Mouse (Mus musculus) gastrocnemius, adult 2 months (tissue): Measurements from ENCODE around the gene Pdlim1. TPM values are rescaled to one million over a fixed set of nuclear protein-coding genes. Genes with fewer than 3 reads are reported as not detected.

ENCODE experiments used
- DNase-seq: peaks from one replicate; pipeline ENCODE4 v3.0.0; 2022
- H3K27ac ChIP-seq: fragments of 200-600 bp; 2 replicates; pipeline ENCODE4 v1.8.1; 2022; ENCODE audit warnings: mild to moderate bottlenecking
- H3K4me3 ChIP-seq: fragments of 200-600 bp; 2 replicates; pipeline ENCODE4 v1.8.1; 2022; ENCODE audit warnings: mild to moderate bottlenecking, moderate library complexity
- CTCF ChIP-seq: fragments of 200-600 bp; IDR thresholded peaks from 2 replicates; pipeline ENCODE4 v1.8.1; 2022; ENCODE audit warnings: antibody characterized with exemption, mild to moderate bottlenecking, moderate library complexity
- intact Hi-C: fragments of 180-260 bp; cut with DNase I; formaldehyde crosslinking; loops from one replicate; pipeline ENCODE4 v1.15.1; 2025
- total RNA-seq, 2 experiments: library from RNA; stranded (reverse); gene quantifications; 2 replicates each; pipeline ENCODE4 v1.2.3; 2021

Gene Pdlim1
- total RNA-seq, 2 experiments from 2014 or later, result 70.8 to 292 TPM

DNA sequence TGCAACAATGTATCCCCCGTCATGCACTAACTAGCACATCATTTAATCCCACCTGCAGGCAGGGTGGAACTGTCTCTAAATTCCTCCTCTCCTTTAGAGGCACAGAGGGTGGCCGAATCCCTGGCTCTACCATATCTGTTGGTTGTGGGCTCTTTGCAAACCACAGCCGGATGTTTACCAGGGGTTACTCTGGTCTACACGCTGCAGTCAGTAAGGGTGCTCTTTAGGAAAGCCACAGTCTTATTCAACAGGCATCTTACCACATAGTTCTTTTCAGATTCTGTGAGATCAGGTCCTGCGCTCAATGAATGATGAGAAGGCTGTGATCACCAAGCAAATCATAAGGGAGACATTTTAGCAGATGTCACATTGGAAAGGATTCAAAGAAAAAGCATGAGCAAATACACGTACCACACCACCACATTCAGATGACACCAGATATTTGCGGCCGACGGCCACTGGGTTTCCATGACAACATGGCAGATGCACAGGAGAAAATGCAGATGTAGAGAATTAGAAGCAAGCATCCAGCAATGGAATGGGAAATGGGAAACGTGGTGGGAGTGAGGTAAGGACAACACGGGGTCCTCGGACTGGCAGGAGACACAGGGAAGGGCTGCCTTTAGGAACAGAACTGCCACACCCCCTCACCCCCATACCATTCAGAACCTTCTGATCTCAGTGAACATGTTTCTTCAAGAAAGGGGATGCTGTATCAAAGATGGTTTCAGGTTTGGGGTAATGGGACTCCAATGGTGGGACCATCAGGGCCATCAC lies 28.5 kb upstream of the Pdlim1 start:
- intact Hi-C loops, result no loop called here
- H3K27ac ChIP-seq, result no peak overlapping the region; the same call in 1 of the 2 replicates
- no peak for DNase-seq
- no peak for TF ChIP-seq CTCF
- H3K4me3 ChIP-seq, result no peak overlapping the region

DNA sequence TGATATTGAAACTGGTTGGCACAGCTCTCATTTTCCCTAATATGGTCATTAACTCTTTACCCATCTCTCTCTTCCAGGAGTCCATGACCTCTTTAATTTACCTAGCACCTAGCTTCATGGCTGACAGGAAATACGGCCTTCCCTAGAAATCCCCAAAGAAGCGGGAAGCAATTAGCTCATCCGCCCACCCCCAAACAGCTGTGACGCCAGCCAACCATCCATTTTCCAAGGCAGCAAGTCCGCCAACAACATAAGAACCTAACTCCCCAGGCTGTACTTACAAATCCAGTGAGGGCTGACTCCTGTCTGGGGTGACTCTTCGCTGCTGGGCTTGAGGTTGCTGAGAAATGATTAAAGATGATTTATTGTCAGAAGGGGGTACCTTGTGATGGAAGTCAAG lies 27.5 kb upstream of the Pdlim1 start:
- DNase-seq, result no peak
- TF ChIP-seq CTCF, result no peak
- Histone ChIP-seq H3K27ac (no peak overlapping the region), H3K4me3 (peak overlapping the region; percentile 21)
- intact Hi-C loops, result no loop called here

DNA sequence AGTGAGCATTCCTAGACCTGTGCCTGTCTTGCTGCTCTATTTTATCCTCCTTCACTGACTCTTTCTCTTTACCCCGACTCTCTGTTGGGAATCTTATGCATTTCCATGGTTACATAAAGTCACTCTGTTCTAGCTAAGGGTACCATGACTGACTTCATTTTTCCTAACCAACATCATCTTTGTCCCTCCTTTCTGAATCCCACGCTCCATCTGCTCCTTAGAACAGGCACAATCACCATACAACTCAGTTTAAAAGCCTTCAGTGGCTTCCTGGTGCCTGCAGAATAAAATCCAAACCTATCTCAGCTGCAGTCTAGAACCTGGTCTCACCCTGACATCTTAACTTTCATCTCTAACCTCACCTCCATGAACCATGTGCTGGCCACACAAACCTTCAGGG lies 26.9 kb upstream of the Pdlim1 start:
- DNase-seq, result no peak
- intact Hi-C loops, result no loop called here
- Histone ChIP-seq H3K4me3 (no peak overlapping the region), H3K27ac (no peak overlapping the region)
- TF ChIP-seq CTCF, result no peak

DNA sequence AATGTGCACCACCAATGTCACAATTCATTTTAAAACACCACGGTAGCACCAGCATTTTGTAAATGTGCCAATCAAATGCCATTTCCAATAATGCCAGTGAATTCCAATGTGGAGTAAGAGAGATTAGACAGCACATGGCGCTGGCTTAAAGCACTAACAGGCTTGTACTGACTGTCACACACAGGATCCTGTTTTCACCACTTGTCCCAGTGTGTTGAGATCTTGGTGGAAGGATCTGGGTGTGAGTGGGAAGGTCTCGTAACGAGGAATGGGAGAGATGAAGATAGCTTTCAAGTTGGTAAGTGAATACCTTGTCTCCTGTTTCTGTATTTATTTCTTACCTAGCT lies 26.1 kb upstream of the Pdlim1 start:
- no peak overlapping the region for H3K4me3 ChIP-seq
- intact Hi-C loops, result no loop called here
- no peak for TF ChIP-seq CTCF
- H3K27ac ChIP-seq, result no peak overlapping the region
- no peak for DNase-seq

DNA sequence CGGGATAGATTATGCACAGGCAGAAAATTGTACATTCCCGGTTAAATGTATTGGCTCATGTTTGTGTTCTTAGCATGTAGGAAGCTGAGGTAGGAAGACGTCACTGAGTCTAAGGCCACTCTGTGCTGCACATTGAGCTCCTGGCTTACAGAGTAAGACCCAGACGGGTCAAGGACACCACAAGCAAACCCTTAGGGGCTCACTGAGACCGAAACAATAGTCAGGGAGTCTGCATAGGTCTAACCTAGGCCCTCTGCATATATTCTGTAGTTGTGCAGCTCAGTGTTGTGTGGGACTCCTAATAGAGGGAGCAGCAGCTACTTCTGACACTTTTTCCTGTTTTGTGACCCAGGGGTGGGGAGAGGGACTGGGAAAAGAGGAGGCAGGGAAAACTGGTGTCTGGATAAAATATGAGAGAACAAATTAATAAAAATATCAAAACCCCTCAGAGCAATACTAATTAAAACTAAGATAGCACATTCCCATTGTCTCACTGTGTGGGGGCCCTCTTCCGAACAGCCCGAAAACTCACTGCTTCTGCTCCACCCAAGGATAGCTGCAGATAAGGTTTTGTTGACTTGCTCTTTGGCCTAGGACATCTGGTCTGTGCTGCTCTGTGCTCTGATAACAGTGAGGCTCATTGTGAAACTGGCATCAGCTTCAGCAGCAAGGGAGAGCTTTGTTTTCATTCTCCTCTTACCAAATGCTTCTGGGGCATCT lies 25.6 kb upstream of the Pdlim1 start:
- Histone ChIP-seq H3K4me3 (no peak overlapping the region), H3K27ac (no peak overlapping the region)
- no peak for DNase-seq
- intact Hi-C loops, result no loop called here
- TF ChIP-seq CTCF, result no peak

DNA sequence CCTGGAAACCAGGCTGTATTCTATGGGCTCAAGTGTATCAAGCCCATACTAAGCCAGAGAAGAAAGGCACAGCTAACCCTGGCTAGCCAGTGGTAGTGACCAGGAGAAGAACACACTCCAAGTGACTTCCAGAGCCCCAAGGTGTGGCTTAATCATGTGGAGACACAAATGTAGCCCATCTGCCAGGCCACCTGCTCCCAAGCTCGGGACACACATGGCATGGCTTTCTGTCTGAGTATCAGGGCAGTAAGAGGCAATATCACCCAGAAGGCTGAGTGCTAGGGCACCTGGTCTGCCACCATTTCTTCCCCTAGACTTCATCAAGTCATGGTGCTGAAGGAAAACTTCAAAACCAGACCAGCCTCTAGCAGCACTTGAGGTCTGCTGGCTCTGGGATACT lies 22.6 kb upstream of the Pdlim1 start:
- no peak for DNase-seq
- intact Hi-C loops, result no loop called here

DNA sequence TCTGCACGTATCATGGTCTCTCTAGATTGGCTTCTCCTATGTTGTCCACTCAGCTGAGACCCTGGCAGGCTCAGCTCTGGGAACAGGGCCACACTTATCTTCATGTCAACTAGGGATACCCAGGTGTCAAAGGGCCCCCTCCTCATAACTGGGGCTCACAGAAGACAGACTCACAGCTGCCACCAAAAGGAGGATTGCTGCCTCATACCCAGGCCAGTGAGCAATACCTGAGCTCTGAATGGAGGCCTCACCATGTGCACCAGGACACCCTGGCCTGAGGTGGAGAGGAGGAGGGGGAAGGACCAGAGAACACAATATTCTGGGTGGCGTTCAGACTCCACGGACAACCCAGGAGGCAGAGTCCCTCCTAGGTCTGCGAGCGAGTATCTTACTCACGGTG lies 22.1 kb upstream of the Pdlim1 start:
- TF ChIP-seq CTCF, result no peak
- intact Hi-C loops, result no loop called here
- no peak overlapping the region for H3K27ac ChIP-seq
- no peak for DNase-seq
- no peak overlapping the region for H3K4me3 ChIP-seq

More for the DNA sequence above, 22.6 kb upstream of the Pdlim1 start:
- no peak for TF ChIP-seq CTCF
- H3K27ac ChIP-seq, result no peak overlapping the region
- H3K4me3 ChIP-seq, result no peak overlapping the region

DNA sequence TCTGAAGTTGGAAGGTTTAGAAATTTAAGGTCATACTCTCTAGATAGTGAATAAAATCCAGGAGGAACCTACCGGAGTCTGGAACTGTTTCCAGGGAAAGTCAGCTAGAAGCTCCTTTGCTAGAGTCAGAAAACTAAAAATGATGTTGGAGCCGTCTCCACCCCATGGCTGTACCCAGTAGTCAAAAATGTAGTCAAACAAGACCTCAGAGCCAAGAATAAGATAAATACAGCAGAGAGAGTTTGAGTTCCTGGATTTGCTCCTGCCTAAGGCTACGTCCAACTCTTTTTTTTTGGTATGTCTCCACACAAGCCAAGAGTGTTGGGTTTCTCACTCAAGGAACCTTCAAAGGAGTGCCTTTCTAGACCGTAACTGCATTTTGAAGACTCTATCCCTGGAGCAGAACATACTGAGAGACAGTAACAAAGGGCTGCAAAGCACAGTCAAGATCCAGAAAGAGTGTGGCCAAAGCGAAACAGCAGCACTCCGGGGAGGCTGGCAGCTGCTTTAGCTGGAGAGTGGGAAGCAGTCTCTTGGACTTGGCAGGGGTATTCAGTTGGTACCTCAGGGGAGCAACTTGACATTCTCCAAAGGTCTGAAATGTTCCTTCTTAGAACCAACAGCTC lies 18.6 kb upstream of the Pdlim1 start:
- H3K4me3 ChIP-seq, result peak overlapping the region; percentile 13
- TF ChIP-seq CTCF, result no peak
- peak overlapping the region; percentile 70 for H3K27ac ChIP-seq
- no peak for DNase-seq
- intact Hi-C loops, result no loop called here

DNA sequence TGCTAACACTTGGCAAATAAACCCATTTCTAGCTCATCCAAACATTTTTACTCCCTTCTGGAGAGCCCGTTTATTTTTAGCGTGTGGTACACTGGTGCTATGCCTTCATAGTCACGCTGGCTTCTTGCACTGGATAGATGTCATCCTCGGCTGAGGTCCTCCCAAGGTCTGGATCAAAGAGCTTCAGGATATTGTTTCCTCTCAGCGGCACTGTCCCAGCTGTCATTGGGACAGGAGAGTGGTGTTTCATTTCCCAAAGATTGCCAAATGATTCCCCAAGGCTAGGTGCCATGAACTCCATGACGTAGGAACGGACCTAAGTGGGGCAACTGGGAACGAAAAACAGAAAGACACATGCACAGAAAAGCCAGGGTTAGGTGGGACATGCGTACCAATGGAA lies 16.8 kb upstream of the Pdlim1 start:
- intact Hi-C loops, result no loop called here
- Histone ChIP-seq H3K4me3 (no peak overlapping the region), H3K27ac (peak overlapping the region; percentile 66)
- TF ChIP-seq CTCF, result no peak
- DNase-seq, result peak; percentile 55

DNA sequence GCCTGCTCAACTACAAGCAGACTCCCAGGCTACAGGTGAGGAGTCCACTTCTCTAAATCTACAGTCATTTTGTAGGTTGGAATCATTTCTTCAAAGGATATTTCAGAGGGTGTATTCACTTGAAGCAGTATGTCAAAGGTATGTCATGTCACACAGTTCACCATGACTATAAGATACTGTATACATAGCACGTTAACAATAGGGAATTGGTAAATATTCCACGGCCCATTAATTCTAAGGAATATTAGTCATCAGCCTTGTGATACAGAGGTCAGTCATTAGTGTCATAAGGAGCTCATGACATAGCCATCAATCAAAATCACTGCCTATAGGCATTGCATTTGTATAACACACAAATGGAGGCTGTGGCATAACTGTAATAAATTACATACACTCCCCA lies 13.1 kb upstream of the Pdlim1 start:
- H3K4me3 ChIP-seq, result no peak overlapping the region
- no peak for DNase-seq
- H3K27ac ChIP-seq, result no peak overlapping the region
- intact Hi-C loops, result no loop called here
- TF ChIP-seq CTCF, result no peak

DNA sequence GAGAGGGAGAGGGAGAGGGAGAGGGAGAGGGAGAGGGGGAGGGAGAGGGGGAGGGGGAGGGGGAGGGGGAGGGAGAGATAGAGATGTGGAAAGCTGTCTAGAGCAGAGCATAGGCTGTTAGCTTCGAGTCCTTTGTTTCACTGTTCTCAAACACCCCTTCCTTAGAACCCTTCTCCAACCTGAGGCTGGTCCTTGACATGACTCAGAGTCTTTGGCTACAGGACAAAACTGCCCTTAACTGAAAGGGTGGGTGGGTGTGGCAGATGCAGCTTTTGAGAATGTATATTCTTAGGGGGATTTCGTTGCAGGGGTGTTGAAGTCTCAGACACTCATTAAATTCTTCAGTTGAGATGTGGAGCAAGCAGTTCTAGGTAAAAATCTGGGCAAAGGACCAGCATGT lies 11.8 kb upstream of the Pdlim1 start:
- H3K4me3 ChIP-seq, result no peak overlapping the region
- no peak for DNase-seq
- TF ChIP-seq CTCF, result no peak
- H3K27ac ChIP-seq, result no peak overlapping the region
- intact Hi-C loops, result no loop called here

DNA sequence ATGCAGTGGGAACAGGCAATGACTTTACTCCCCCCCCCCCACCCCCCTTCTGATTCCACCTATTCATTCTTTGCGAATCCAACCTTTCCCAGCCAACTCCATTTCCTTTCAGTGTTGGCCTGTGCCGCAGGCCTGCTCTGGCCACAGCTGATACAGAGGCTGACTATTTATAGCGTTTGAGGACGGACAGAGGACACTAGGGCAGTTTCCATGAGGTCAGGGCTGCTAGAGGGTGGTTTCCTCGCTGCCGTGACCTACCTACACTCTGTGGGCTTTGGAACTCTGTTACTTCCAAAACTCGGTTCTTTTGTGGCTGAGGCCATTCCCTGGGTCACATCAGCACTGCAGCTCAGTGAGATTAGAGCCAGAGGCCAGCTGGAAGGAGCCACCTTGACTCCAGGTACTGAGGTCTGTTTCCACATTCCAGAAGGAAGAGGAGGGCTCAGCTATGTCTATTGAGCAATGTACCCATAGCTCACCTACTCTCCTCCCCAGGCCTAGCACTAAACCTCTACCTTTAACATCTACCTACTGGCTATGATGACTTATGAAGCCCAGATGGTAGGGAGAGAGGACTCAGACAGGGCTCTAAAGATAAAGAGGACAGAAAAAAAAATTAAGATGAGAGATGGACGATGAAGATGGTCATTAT lies 6.9 kb upstream of the Pdlim1 start:
- peak; percentile 43 for DNase-seq
- Histone ChIP-seq H3K4me3 (no peak overlapping the region), H3K27ac (peak overlapping the region; percentile 76)
- TF ChIP-seq CTCF, result no peak
- intact Hi-C loops, result no loop called here

DNA sequence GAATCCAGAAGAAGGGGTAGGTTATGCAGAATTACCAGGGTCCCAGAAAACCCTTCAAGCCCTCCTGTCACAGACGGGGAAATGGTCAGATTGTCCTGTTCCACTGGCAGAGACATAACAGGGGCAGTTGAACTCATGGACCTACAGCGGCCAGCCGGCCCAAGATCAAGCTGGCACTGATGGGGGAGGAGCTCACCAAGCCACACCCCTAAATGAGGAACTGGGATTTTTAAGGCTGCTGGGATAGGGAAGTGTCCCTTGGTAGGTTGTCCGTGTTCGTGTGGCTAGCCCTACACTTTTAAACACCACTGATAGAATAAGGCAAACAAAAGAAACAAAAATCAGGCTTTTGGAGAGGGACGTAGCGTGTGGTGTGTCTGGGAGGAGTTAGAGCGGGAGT lies 5.9 kb upstream of the Pdlim1 start:
- intact Hi-C loops, result no loop called here

More for the DNA sequence above, 5.9 kb upstream of the Pdlim1 start:
- TF ChIP-seq CTCF, result no peak
- Histone ChIP-seq H3K4me3 (no peak overlapping the region), H3K27ac (no peak overlapping the region)
- no peak for DNase-seq
